Mouse (Mus musculus): ENCODE data around the gene Asb11.

GRCm38 (mm10) chrX:164398456-164398855 is 38.3 kb upstream of the Asb11 start:
- TF ChIP-seq CTCF (IDR thresholded peaks at IDR 0.05; ENCODE audit: low read depth) (peak; percentile 78), EP300 (optimal IDR thresholded peaks at IDR 0.05) (no peak)

Measured in stomach, postnatal 0 days (tissue).